Mouse (Mus musculus) embryo, embryonic 10 days (tissue): ENCODE measurements around the gene Slc22a23.
A peak's percentile ranks its signal among the peaks of the same experiment; 100 is the strongest.

ENCODE experiments used
- DNase-seq: peaks from one replicate; pipeline ENCODE4 v3.0.0-alpha.2; 2015; ENCODE audit warnings: low spot score

Gene Slc22a23

DNA sequence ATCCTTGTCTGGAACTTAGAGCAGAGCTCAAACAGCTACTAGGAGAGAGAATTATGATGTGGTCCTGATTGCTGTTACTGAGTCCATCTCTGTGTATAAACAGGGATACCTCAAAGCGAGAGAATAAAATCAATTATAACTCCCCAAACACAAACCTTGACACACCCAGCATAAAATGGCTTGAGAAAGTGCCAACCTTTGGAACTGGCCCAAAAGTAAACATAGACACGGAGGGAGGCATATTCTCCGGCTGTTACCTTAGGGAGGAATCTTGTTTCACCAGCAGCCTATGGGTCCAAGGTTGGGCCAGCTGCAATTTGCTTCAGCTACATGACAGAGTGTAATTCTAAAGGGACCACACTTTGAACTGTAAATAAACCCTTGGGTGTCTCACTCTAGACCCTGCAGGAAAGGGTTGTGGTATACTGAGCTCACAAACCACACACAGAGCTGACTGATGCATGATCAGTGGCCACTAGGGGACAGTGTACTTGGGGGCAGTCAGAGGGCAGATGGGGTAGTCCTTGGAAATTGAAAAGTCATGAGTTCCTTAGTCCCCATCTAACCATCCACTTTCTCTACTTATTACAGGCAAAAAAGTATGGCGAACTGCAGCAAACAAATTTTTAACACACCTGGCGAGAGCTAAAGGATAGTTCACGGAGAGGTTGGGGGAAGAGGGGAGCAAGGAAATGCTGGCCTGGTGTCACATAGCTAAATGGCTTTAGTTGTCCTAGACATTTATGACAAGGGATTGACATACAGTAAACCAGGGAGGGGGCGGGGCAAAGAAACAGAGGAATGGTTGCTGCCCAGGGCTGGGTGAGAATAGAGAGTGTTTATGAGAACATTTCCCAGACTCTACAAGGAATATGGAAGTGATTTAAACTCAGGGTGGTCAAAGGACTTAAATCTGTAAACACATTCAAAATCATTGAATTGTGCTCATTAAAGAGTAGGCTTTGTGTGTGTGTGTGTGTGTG is 45.3 kb downstream of the Slc22a23 start:
- no peak for DNase-seq

GRCm38 (mm10) chr13:34298674-34299073 is 46.3 kb downstream of the Slc22a23 start:
- DNase-seq, result no peak

GRCm38 (mm10) chr13:34298061-34298460 is 46.9 kb downstream of the Slc22a23 start:
- DNase-seq, result no peak

DNA sequence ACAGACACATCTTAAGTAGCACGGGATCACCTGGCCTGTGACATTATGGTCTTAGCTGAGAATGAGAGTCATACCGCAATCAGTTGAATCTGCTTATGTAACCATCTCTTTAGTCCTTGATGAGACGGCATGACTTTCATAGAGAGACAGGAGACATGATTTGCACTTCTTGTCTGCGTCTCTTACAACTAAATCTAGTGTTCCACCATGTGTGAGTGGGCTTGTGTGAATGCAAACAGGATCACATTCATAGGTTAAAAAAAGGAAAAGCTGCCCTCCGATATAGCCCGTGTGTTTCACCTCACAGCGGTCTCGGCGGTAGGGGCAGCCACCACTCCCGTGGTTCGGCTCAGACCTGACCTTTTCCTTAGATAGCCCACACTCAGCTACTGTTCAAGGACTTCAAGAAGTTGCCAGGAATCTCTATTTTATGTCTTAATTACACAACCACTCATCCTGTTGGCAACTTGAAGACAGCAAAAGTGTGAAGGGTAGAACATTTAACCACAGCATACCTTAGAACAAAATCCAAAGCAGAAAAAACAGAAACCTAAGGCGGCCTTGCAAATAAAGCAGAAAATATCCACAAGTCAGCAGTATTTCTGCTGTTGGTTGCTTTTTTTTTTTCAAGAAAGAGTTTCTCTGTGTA is 49.1 kb downstream of the Slc22a23 start:
- DNase-seq, result no peak

- no peak for DNase-seq
Measured at GRCm38 (mm10) chr13:34294212-34294611, 50.8 kb downstream of the Slc22a23 start.

DNA sequence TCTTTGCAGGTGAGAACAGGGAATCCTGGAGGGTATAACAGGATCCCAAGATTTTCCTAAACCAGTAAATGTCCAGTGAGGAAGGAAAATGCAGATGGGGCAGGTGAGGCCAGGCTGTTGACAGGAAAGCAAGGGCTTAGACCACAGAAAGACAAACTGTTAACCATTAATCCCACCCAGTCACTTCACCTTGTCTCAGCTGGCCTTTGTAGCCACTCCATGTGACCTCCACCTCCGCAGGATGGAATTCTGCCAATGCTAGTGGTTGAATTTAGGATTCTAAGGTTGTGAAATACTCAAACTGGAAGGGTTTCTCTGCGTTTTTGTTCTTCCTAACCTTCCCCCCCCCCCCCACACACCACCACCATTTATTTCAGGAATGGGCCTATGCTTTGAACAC is 52.9 kb downstream of the Slc22a23 start:
- no peak for DNase-seq

- no peak for DNase-seq
Measured at GRCm38 (mm10) chr13:34290346-34290745, 54.6 kb downstream of the Slc22a23 start.

DNA sequence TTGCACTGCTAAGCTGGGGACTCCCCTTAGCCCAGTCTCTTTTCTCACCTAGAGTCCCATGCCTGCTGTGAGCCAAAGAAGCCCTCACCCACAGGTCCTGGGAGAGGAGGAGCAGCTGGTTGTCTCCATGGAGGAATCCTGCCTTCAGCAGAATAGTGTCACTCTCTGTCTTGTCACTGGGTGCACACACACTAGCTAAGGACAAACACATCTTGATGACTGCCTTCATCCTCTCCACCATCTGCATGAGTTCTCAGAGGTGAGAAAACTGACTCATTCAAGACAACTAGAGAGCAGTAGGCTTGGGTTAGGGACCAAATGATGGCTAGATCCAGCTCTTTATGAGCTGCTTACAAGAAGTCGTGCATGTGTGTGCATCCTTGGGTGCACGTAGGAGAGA is 55.4 kb downstream of the Slc22a23 start:
- no peak for DNase-seq

DNA sequence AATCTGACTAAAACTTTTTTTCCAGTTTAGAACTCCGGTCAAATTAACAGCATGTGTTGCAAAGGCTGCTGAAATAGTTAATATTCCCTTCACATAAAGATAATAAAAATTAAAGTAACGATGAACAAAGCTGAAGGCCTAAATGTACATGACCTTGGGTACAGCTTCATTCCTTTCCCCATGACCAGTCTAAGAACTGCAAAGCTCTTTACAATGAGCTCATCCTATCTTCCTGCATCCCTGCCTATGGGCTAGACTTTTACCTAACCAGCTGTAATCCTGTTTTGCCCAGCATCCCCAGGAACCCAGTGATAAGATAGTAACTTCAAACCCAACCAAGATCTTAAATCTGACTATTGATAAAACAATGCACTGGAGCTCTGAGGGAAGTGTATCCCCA is 56.9 kb downstream of the Slc22a23 start:
- DNase-seq, result no peak

DNA sequence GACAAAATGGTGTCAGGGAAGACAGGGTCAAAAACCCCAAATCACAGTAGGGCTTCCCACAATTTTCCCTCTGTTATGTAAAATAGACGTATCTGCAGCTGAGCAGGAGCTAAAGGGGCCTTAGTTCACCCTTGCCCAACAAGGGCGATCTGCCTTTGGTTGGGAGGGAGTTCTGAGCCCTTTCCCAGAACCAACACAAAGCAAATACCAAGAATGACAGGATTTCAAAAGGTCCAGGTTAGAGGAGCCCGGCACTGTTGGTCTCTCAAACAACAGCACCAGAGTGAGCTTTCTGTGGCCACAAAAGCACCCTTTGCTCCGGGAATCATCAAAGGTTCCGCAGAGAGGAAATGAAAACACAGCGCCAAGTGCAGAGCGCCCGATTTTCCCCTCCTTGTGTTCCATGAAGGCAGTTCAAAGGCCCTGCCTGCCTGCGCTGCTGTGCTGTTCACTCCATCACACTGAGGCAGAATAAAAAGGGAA is 57.3 kb downstream of the Slc22a23 start:
- DNase-seq, result peak; percentile 82

GRCm38 (mm10) chr13:34281360-34281759 is 63.6 kb downstream of the Slc22a23 start:
- no peak for DNase-seq

GRCm38 (mm10) chr13:34278759-34279270 is 66.2 kb downstream of the Slc22a23 start:
- no peak for DNase-seq

GRCm38 (mm10) chr13:34278288-34278701 is 66.7 kb downstream of the Slc22a23 start:
- peak; percentile 46 for DNase-seq

DNA sequence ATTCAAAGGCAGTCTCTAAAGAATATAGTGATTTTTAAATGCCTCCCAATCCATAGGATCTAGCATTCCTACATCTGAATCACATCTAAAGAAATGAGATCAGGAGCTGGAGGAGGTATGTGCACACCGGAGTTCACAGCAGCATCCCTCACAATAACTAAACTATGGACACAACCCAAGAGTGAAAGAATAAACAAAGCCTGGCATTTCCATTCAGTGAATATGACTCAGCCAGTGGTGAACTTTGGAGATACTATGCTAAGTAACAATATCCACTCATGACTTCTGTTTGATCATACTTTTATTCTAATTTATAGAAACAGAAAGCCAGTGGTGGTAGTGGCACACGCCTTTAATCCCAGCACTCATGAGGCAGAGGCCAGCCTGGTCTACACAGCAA is 67.4 kb downstream of the Slc22a23 start:
- no peak for DNase-seq

DNA sequence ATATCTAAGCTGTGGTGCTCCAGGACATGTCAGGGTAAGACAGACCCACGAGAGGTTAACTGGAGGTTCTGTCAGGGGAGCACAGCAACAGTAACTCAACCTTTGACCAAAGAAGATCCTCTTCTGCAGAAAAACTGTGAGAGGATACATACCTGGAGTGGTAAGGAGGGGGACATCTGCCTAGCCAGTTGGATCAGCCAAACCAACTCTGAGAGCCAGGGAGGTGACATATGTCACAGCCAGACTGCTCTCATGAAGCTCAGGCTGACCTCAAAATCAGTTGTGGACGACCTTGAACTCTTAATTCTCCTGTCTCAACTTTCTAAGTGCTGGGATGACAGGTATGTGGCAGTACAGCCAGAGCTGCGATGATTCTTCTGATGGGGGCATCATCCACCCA is 68.0 kb downstream of the Slc22a23 start:
- DNase-seq, result no peak

GRCm38 (mm10) chr13:34274890-34275289 is 70.1 kb downstream of the Slc22a23 start:
- DNase-seq, result no peak

DNA sequence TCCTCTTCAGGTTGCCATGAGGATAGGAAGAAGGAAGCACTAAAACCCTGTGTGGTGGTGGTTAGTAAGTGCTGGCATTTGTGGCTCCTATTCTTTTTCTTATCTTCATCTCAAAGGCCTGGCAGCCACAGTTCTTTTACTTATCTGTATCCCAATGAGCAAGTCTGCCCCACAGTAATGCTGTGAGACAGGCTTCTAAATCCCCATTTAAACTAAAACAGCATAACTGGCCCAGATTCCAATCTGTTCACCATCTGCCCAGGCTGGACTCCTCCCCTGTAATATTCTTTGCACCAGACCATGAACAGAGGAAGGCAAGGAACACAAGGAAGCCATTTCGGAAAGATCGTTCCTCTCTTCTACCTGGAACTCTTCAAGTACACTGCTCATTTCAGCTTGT is 70.6 kb downstream of the Slc22a23 start:
- no peak for DNase-seq

DNA sequence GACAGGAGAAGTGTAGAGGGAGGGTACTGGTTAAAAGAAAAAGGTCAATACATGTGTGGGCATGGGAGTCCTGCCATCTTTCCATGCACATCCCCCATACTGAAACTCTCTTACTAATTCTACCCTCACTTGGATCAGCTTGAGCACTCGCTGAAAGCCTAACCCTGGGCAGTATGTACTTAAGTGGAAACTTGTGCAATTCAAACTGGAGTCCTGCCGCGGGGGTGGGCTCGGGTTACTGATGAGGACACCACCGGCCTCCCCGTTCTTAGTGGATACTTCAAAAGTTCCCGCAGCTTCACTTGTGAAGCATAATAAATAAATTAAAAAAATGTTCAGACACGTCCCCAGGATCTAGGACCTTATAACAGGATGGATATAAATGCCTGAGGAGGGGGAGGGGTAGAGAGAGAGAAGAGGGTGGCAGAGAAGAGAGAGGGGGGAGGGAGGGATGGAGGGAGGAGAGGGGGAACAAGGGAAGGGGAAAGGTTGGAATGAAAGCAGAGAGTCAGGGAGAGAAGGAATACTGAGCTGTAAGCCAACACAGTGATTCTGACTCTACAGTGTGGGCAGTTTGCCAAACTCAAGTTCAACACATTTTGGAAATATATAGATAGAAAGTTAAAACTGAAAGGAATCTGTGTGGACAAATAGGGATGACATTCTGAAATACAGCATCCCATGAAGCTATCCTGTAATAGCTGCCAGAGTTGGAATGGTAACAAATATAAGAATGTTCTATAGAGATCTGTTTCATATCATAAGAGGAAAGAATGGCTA is 72.5 kb downstream of the Slc22a23 start:
- DNase-seq, result peak; percentile 47

DNA sequence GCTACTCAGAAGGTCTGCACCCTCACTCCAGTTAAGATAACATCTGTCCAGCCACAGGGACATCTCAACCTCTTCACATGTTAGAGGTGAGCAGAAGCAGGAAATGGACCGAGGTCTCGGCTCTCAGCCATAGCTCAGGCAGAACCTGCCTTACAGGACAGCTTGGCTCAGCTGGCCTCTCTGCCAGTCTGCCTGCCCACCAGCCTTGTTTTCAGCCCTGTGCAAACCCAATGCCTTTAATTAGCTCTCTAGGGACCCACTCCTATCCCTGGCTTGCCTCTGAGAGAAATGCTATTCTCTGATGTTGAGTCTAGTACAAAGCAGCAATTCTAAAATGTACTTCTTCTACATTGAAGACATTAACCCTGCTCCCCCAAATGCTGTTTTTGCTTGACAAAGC is 73.3 kb downstream of the Slc22a23 start:
- no peak for DNase-seq

- DNase-seq, result no peak
Measured at GRCm38 (mm10) chr13:34270886-34271602, 73.9 kb downstream of the Slc22a23 start.

- no peak for DNase-seq
Measured at GRCm38 (mm10) chr13:34269376-34269991, 75.5 kb downstream of the Slc22a23 start.
